Mouse (Mus musculus): Measurements from ENCODE around the gene Hnrnpu. TPM values are rescaled to one million over a fixed set of nuclear protein-coding genes. Genes with fewer than 3 reads are reported as not detected.

Gene Hnrnpu
- polyA plus RNA-seq, 1 experiment from 2014 or later: 239 TPM

GRCm38 (mm10) chr1:178319295-178320037 lies 18.1 kb downstream of the Hnrnpu start:
- Histone ChIP-seq H3K27me3 (ENCODE audit: control insufficient read depth, insufficient read depth, low read depth, low read length) (no peaks in the 10 kb centered on the region), H3K27ac (ENCODE audit: low read length) (peak overlapping the region; percentile 99), H3K36me3 (ENCODE audit: control insufficient read depth, insufficient read depth, low read length) (peaks cover 26% of the 10 kb centered on the region), H3K4me3 (ENCODE audit: low read length) (peak overlapping the region; percentile 67), H3K4me1 (replicated peaks; ENCODE audit: control insufficient read depth, insufficient read depth, low read length) (peaks cover 20% of the 10 kb centered on the region), H3K9ac (ENCODE audit: low read length) (peak overlapping the region; percentile 86), H3K9me3 (ENCODE audit: control insufficient read depth, low read length) (no peaks in the 10 kb centered on the region), H3K4me2 (ENCODE audit: low read depth, low read length) (peak overlapping the region; percentile 67)
- WGBS: 0% methylated on average over 12 of the region's 12 CpGs
- ATAC-seq (ENCODE audit: low read depth): peak; percentile 15

GRCm38 (mm10) chr1:178318389-178319184 lies 19.0 kb downstream of the Hnrnpu start, which contains the start of gene Cox20:
Gene Cox20, plus strand, starts transcription at chr1:178319130.
- Histone ChIP-seq H3K27ac (ENCODE audit: low read length) (peak within 1 kb of the TSS; percentile 99), H3K9me3 (ENCODE audit: control insufficient read depth, low read length) (no peaks in the 10 kb centered on the region), H3K4me2 (ENCODE audit: low read depth, low read length) (peak within 1 kb of the TSS; percentile 67), H3K4me3 (ENCODE audit: low read length) (peak within 1 kb of the TSS; percentile 67), H3K36me3 (ENCODE audit: control insufficient read depth, insufficient read depth, low read length) (peaks cover 22% of the 10 kb centered on the region), H3K27me3 (ENCODE audit: control insufficient read depth, insufficient read depth, low read depth, low read length) (no peaks in the 10 kb centered on the region), H3K4me1 (replicated peaks; ENCODE audit: control insufficient read depth, insufficient read depth, low read length) (peaks cover 20% of the 10 kb centered on the region), H3K9ac (ENCODE audit: low read length) (peak within 1 kb of the TSS; percentile 86)
- peak; percentile 95 for ATAC-seq (ENCODE audit: low read depth)
- under 1% methylated on average over 82 of the region's 83 CpGs for WGBS

GRCm38 (mm10) chr1:178318002-178318388 lies 19.6 kb downstream of the Hnrnpu start:
- peak overlapping the region; percentile 99 for H3K27ac ChIP-seq (ENCODE audit: low read length)

DNA sequence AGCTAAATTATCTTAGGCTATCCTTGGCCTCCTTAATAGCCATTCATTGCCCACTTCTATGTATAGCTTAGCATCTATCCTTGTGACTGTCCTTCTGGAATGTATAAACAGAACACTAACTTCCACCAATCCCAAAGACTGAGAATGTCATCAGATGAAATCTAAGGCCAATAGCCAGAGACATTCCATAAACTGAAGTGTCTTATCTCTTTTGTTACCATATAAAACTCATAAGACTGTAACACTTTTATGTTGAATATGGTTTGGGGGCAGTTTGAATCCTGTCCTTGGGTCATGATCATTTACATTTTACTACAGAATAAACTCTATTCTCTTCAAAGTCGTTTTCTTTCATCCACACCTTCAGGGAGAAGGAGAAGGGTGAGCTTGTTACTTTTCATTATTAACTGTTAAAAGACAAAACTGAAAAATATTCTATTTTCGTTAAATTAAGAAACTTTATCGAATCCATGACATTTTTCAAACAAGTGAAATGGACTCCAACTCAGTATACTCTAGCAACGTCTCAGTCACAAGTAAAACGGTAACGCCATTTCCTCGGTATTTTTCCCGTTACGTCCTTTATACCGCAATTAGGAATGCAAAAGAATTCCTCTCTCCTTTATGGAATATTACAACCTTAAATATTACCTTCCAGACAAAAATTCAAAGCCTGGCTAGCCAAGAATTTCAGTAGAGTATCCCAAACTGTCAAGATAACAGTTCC lies 20.2 kb downstream of the Hnrnpu start:
- Histone ChIP-seq H3K9me3 (ENCODE audit: control insufficient read depth, low read length) (no peaks in the 10 kb centered on the region), H3K27ac (ENCODE audit: low read length) (peak overlapping the region; percentile 59), H3K36me3 (ENCODE audit: control insufficient read depth, insufficient read depth, low read length) (peaks cover 12% of the 10 kb centered on the region), H3K4me2 (ENCODE audit: low read depth, low read length) (peak overlapping the region; percentile 67), H3K4me3 (ENCODE audit: low read length) (peak overlapping the region; percentile 67), H3K27me3 (ENCODE audit: control insufficient read depth, insufficient read depth, low read depth, low read length) (no peaks in the 10 kb centered on the region), H3K9ac (ENCODE audit: low read length) (peak overlapping the region; percentile 45; the same call in 1 of the 2 replicates), H3K4me1 (replicated peaks; ENCODE audit: control insufficient read depth, insufficient read depth, low read length) (peaks cover 20% of the 10 kb centered on the region)
- no peak for ATAC-seq (ENCODE audit: low read depth)
- 24% methylated on average over 10 of the region's 10 CpGs for WGBS

More at GRCm38 (mm10) chr1:178318002-178318388, 19.6 kb downstream of the Hnrnpu start:
- Histone ChIP-seq H3K4me3 (ENCODE audit: low read length) (peak overlapping the region; percentile 67), H3K9me3 (ENCODE audit: control insufficient read depth, low read length) (no peaks in the 10 kb centered on the region), H3K27me3 (ENCODE audit: control insufficient read depth, insufficient read depth, low read depth, low read length) (no peaks in the 10 kb centered on the region), H3K4me2 (ENCODE audit: low read depth, low read length) (peak overlapping the region; percentile 67), H3K36me3 (ENCODE audit: control insufficient read depth, insufficient read depth, low read length) (peaks cover 16% of the 10 kb centered on the region), H3K4me1 (replicated peaks; ENCODE audit: control insufficient read depth, insufficient read depth, low read length) (peaks cover 20% of the 10 kb centered on the region), H3K9ac (ENCODE audit: low read length) (peak overlapping the region; percentile 86)
- peak; percentile 73 for ATAC-seq (ENCODE audit: low read depth)
- under 1% methylated on average over 17 of the region's 17 CpGs for WGBS

- Histone ChIP-seq H3K9me3 (ENCODE audit: control insufficient read depth, low read length) (no peaks in the 10 kb centered on the region), H3K27me3 (ENCODE audit: control insufficient read depth, insufficient read depth, low read depth, low read length) (no peaks in the 10 kb centered on the region), H3K36me3 (ENCODE audit: control insufficient read depth, insufficient read depth, low read length) (no peaks in the 10 kb centered on the region), H3K4me2 (ENCODE audit: low read depth, low read length) (no peak overlapping the region), H3K4me3 (ENCODE audit: low read length) (no peak overlapping the region), H3K4me1 (replicated peaks; ENCODE audit: control insufficient read depth, insufficient read depth, low read length) (0 out of 2 replicates have a peak, but pooled peaks cover 4% of the 10 kb centered on the region), H3K27ac (ENCODE audit: low read length) (no peak overlapping the region), H3K9ac (ENCODE audit: low read length) (no peak overlapping the region)
- WGBS: 73% methylated on average over 2 of the region's 2 CpGs
- ATAC-seq (ENCODE audit: low read depth): no peak
These were observed 23.4 kb downstream of the Hnrnpu start for GRCm38 (mm10) chr1:178314236-178314635.

DNA sequence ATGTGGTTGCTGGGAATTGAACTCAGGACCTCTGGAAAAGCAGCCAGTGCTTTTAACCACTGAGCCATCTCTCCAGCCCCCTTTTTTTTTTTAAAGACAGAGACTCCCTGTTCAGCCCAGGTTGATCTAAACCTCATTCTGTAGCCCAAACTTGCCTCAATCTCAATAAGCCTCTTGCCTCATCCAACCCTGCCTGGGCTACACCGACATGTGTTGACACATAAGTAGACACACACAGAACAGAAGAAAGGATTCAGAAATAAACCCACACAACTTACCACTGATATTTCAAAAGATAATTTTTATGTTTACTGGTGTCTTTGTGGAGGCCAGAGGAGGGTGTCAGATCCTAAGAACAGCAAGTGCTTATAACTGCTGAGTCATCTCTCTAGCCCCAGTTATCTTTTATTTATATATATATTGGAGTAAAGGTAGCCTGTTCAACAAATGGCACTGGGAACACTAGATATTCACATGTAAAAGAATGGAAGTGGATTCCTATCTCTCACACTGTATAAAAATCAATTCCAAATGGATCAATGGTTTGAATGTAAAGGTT lies 24.5 kb downstream of the Hnrnpu start:
- no peak for ATAC-seq (ENCODE audit: low read depth)
- 86% methylated on average over 1 of the region's 1 CpGs for WGBS
- H3K4me2 ChIP-seq (ENCODE audit: low read depth, low read length): no peak overlapping the region

GRCm38 (mm10) chr1:178310128-178310527 lies 27.5 kb downstream of the Hnrnpu start:
- no peaks in the 10 kb centered on the region for H3K9me3 ChIP-seq (ENCODE audit: control insufficient read depth, low read length)
- ATAC-seq (ENCODE audit: low read depth): no peak
- no peak overlapping the region for H3K27ac ChIP-seq (ENCODE audit: low read length)
- H3K36me3 ChIP-seq (ENCODE audit: control insufficient read depth, insufficient read depth, low read length): no peaks in the 10 kb centered on the region
- H3K9ac ChIP-seq (ENCODE audit: low read length): no peak overlapping the region
- no peaks in the 10 kb centered on the region for H3K27me3 ChIP-seq (ENCODE audit: control insufficient read depth, insufficient read depth, low read depth, low read length)
- 67% methylated on average over 1 of the region's 1 CpGs for WGBS
- H3K4me3 ChIP-seq (ENCODE audit: low read length): no peak overlapping the region
- H3K4me2 ChIP-seq (ENCODE audit: low read depth, low read length): no peak overlapping the region
- no peaks in the 10 kb centered on the region for H3K4me1 ChIP-seq (replicated peaks; ENCODE audit: control insufficient read depth, insufficient read depth, low read length)

More for the DNA sequence above, 24.5 kb downstream of the Hnrnpu start:
- H3K4me1 ChIP-seq (replicated peaks; ENCODE audit: control insufficient read depth, insufficient read depth, low read length): 0 out of 2 replicates have a peak, but pooled peaks cover 4% of the 10 kb centered on the region
- no peaks in the 10 kb centered on the region for H3K36me3 ChIP-seq (ENCODE audit: control insufficient read depth, insufficient read depth, low read length)
- H3K27me3 ChIP-seq (ENCODE audit: control insufficient read depth, insufficient read depth, low read depth, low read length): no peaks in the 10 kb centered on the region
- H3K4me3 ChIP-seq (ENCODE audit: low read length): no peak overlapping the region
- no peak overlapping the region for H3K27ac ChIP-seq (ENCODE audit: low read length)
- H3K9me3 ChIP-seq (ENCODE audit: control insufficient read depth, low read length): no peaks in the 10 kb centered on the region
- H3K9ac ChIP-seq (ENCODE audit: low read length): no peak overlapping the region

GRCm38 (mm10) chr1:178309487-178309886 lies 28.1 kb downstream of the Hnrnpu start:
- Histone ChIP-seq H3K27me3 (ENCODE audit: control insufficient read depth, insufficient read depth, low read depth, low read length) (no peaks in the 10 kb centered on the region), H3K4me3 (ENCODE audit: low read length) (no peak overlapping the region), H3K36me3 (ENCODE audit: control insufficient read depth, insufficient read depth, low read length) (no peaks in the 10 kb centered on the region), H3K27ac (ENCODE audit: low read length) (no peak overlapping the region), H3K9me3 (ENCODE audit: control insufficient read depth, low read length) (no peaks in the 10 kb centered on the region), H3K9ac (ENCODE audit: low read length) (no peak overlapping the region), H3K4me1 (replicated peaks; ENCODE audit: control insufficient read depth, insufficient read depth, low read length) (no peaks in the 10 kb centered on the region), H3K4me2 (ENCODE audit: low read depth, low read length) (no peak overlapping the region)
- 36% methylated on average over 2 of the region's 2 CpGs for WGBS
- ATAC-seq (ENCODE audit: low read depth): peak; percentile 65

Measured in lung, embryonic 16.5 days (tissue).